22 mouse cellular contexts compared by ENCODE assay signal in genomic region chr4:87064561-87064960, GRCm38 (mm10).
"Had no signal": no experiment of that assay in that cellular context is flagged by ENCODE, and none has a peak within 500 bp of the region (broad histone marks: within the 10 kb centered on the region; RNA-seq: fewer than 3 reads in every experiment).

No protein-coding gene starts in this region.

- DNase-seq: kidney, adult 18-20 months; kidney, adult 9 months; kidney, postnatal 25 days; left cerebral cortex, postnatal 4 days; lung, adult 18-20 months; lung, postnatal 10 days; lung, postnatal 36 days; right cerebral cortex, adult 18-20 months; right cerebral cortex, postnatal 14 days; right cerebral cortex, postnatal 4 days; thymus, postnatal 25 days had no signal

- H3K9me3 ChIP-seq: limb, embryonic 12.5 days; limb, embryonic 15.5 days; liver, embryonic 15.5 days; lung, embryonic 15.5 days; megakaryocyte, embryonic 14.5 days; midbrain, embryonic 10.5 days; midbrain, embryonic 13.5 days; neural tube, embryonic 12.5 days; neural tube, embryonic 15.5 days; stomach, embryonic 15.5 days had no signal

- H3K4me1 ChIP-seq: limb, embryonic 15.5 days; liver, embryonic 15.5 days; lung, embryonic 15.5 days; megakaryocyte, embryonic 14.5 days; neural tube, embryonic 12.5 days; stomach, embryonic 15.5 days had no signal

- ATAC-seq: midbrain, embryonic 13.5 days had no signal

- H3K4me3 ChIP-seq: limb, embryonic 12.5 days; limb, embryonic 15.5 days; liver, embryonic 15.5 days; lung, embryonic 15.5 days; megakaryocyte, embryonic 14.5 days; midbrain, embryonic 10.5 days; midbrain, embryonic 13.5 days; neural tube, embryonic 12.5 days; neural tube, embryonic 15.5 days; stomach, embryonic 15.5 days had no signal

- H3K36me3 ChIP-seq: limb, embryonic 12.5 days; limb, embryonic 15.5 days; liver, embryonic 15.5 days; lung, embryonic 15.5 days; midbrain, embryonic 10.5 days; midbrain, embryonic 13.5 days; neural tube, embryonic 12.5 days; neural tube, embryonic 15.5 days; stomach, embryonic 15.5 days had no signal

- H3K27ac ChIP-seq: limb, embryonic 12.5 days; limb, embryonic 15.5 days; liver, embryonic 15.5 days; lung, embryonic 15.5 days; midbrain, embryonic 10.5 days; midbrain, embryonic 13.5 days; neural tube, embryonic 12.5 days; neural tube, embryonic 15.5 days; stomach, embryonic 15.5 days had no signal

- H3K4me2 ChIP-seq: limb, embryonic 12.5 days; limb, embryonic 15.5 days; liver, embryonic 11.5 days; liver, embryonic 15.5 days; lung, embryonic 15.5 days; midbrain, embryonic 13.5 days; neural tube, embryonic 12.5 days; neural tube, embryonic 15.5 days; stomach, embryonic 15.5 days had no signal

- H3K9ac ChIP-seq: limb, embryonic 12.5 days; limb, embryonic 15.5 days; liver, embryonic 15.5 days; lung, embryonic 15.5 days; midbrain, embryonic 13.5 days; neural tube, embryonic 12.5 days; neural tube, embryonic 15.5 days; stomach, embryonic 15.5 days had no signal

- H3K27me3 ChIP-seq: limb, embryonic 12.5 days; limb, embryonic 15.5 days; liver, embryonic 15.5 days; lung, embryonic 15.5 days; megakaryocyte, embryonic 14.5 days; midbrain, embryonic 13.5 days; neural tube, embryonic 12.5 days; neural tube, embryonic 15.5 days; stomach, embryonic 15.5 days had no signal
